Mouse (Mus musculus): ENCODE measurements at regions not wholly inside any gene's neighbourhood (a gene's known extent, or its start where the extent isn't known, plus 50 kb on each side); places are given as distances from the start of the nearest gene placed in this dataset.
A peak's percentile ranks its signal among the peaks of the same experiment; 100 is the strongest.

GRCm38 (mm10) chr2:169158005-169158673, 202.8 kb upstream of the Zfp64 start:
- Histone ChIP-seq H3K36me3 (no peaks in the 10 kb centered on the region), H3K27ac (no peak overlapping the region), H3K4me1 (no peaks in the 10 kb centered on the region), H3K27me3 (replicated peaks) (no peaks in the 10 kb centered on the region), H3K4me3 (replicated peaks) (no peak overlapping the region; the same call in 1 of the 2 replicates), H3K9me3 (no peaks in the 10 kb centered on the region), H3K9ac (no peak overlapping the region), H3K4me2 (peak overlapping the region; percentile 32)
- no peak for ATAC-seq (ENCODE audit: insufficient read depth, low FRiP score, low read depth)
- WGBS: 35% methylated on average over 17 of the region's 17 CpGs

DNA sequence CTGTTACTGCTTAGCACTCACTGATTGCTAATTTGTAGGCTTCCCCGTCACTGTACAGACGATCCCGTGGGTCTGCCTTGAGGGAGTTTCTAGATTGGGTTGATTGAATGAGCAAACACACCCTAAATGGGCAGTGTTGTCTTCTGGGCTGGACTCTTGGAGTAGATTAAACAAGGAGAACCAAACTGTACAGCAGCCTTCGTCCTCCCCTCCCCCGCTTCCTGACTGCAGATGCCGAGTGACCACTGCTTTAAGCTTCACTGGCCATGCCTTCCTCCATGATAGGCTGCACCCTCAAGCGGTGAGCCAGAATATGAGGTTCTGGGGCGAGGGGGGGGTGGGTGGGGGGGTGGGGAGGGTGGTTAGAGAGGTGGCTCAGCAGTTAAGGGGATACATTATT, 201.5 kb upstream of the Zfp64 start:
- Histone ChIP-seq H3K9ac (no peak overlapping the region), H3K4me2 (no peak overlapping the region), H3K9me3 (no peaks in the 10 kb centered on the region), H3K27me3 (replicated peaks) (no peaks in the 10 kb centered on the region), H3K36me3 (no peaks in the 10 kb centered on the region), H3K27ac (no peak overlapping the region), H3K4me3 (replicated peaks) (no peak overlapping the region), H3K4me1 (no peaks in the 10 kb centered on the region)
- ATAC-seq (ENCODE audit: insufficient read depth, low FRiP score, low read depth): peak; percentile 39; the same call in 1 of the 2 replicates
- WGBS: 46% methylated on average over 8 of the region's 8 CpGs

- no peaks in the 10 kb centered on the region for H3K4me1 ChIP-seq
- H3K4me3 ChIP-seq (replicated peaks): no peak overlapping the region
- no peak overlapping the region for H3K27ac ChIP-seq
- no peak for ATAC-seq (ENCODE audit: insufficient read depth, low FRiP score, low read depth)
- WGBS: 66% methylated on average over 12 of the region's 12 CpGs
- H3K9ac ChIP-seq: no peak overlapping the region
- no peaks in the 10 kb centered on the region for H3K36me3 ChIP-seq
- no peaks in the 10 kb centered on the region for H3K27me3 ChIP-seq (replicated peaks)
- no peak overlapping the region for H3K4me2 ChIP-seq
- no peaks in the 10 kb centered on the region for H3K9me3 ChIP-seq
Observed at GRCm38 (mm10) chr2:169154881-169155280, 199.5 kb upstream of the Zfp64 start.

DNA sequence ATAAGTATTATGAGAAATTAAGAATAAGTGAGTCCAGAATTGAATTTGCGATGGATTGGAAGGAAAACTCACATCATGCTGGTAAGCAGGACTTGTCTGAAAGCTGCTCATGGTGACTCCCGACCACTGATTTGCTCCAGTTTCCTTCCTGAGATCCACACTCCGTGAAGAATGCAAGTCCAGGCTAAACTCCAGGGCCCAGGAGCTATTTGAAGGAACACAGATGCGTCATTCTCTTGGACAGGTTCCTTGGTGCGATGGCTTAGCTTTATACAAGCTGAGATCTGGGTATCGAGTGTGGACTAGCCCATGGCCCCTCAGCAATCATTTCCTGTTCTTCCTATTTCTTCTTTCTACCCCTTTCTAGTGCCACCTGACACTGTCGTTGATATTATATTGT, 192.3 kb upstream of the Zfp64 start:
- Histone ChIP-seq H3K4me2 (no peak overlapping the region), H3K27ac (no peak overlapping the region), H3K4me1 (no peaks in the 10 kb centered on the region), H3K27me3 (replicated peaks) (no peaks in the 10 kb centered on the region), H3K9ac (no peak overlapping the region), H3K36me3 (no peaks in the 10 kb centered on the region), H3K4me3 (replicated peaks) (no peak overlapping the region), H3K9me3 (no peaks in the 10 kb centered on the region)
- WGBS: 63% methylated on average over 7 of the region's 7 CpGs
- ATAC-seq (ENCODE audit: insufficient read depth, low FRiP score, low read depth): no peak

- H3K4me2 ChIP-seq: no peak overlapping the region
- no peaks in the 10 kb centered on the region for H3K27me3 ChIP-seq (replicated peaks)
- WGBS: 55% methylated on average over 8 of the region's 8 CpGs
- no peak overlapping the region for H3K4me3 ChIP-seq (replicated peaks)
- H3K9me3 ChIP-seq: no peaks in the 10 kb centered on the region
- H3K27ac ChIP-seq: no peak overlapping the region
- no peak overlapping the region for H3K9ac ChIP-seq
- H3K4me1 ChIP-seq: no peaks in the 10 kb centered on the region
- no peaks in the 10 kb centered on the region for H3K36me3 ChIP-seq
- no peak for ATAC-seq (ENCODE audit: insufficient read depth, low FRiP score, low read depth)
Observed at GRCm38 (mm10) chr2:169142224-169142623, 186.8 kb upstream of the Zfp64 start.

DNA sequence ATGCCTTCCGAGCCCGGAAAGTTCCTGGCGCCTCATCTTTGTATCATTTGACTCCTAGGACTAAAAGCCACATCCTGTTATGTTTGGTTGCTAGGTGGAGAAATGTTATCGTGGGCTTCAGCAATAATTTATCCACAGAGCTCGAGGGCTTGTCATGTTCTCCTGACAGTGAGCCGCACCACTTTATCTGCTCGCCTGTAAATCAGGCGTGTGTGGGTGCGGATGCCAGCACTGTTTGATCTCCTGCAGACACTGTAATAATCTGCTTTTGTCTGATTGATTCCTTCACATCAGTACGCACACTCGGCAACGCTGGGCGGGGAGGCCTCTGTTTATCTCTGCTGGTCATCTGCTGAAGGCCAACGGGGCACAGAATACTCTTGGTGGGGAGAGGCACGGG, 178.5 kb upstream of the Zfp64 start:
- no peak for ATAC-seq (ENCODE audit: insufficient read depth, low FRiP score, low read depth)
- 0 out of 2 replicates have a peak, but pooled peaks cover 3% of the 10 kb centered on the region for H3K27me3 ChIP-seq (replicated peaks)
- H3K9me3 ChIP-seq: no peaks in the 10 kb centered on the region
- H3K27ac ChIP-seq: no peak overlapping the region
- WGBS: 13% methylated on average over 15 of the region's 15 CpGs
- no peaks in the 10 kb centered on the region for H3K36me3 ChIP-seq
- no peak overlapping the region for H3K4me2 ChIP-seq
- no peak overlapping the region for H3K4me3 ChIP-seq (replicated peaks)
- no peak overlapping the region for H3K9ac ChIP-seq
- no peaks in the 10 kb centered on the region; the same call in 1 of the 2 replicates for H3K4me1 ChIP-seq

DNA sequence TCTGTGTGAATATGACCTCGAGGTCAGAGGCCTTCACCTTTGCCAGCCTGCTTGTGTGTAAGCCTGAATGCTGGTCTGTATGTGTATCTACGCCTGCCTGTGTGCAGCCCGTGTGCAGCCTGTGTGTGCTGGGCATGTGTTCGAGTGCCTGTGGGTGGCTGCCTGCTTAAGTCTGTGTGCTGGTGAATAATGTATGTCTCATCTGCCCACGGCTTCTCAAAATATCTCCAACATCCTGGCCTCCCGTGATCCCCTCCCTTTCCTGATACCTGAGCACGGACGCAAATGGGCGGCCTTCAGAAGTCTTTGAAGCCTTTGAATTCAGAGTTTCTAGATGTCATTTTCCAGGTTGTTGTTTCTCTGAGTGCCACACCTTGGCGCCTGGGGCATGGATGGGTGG, 170.1 kb upstream of the Zfp64 start:
- Histone ChIP-seq H3K27me3 (replicated peaks) (no peaks in the 10 kb centered on the region), H3K4me2 (no peak overlapping the region), H3K27ac (no peak overlapping the region), H3K9ac (no peak overlapping the region), H3K9me3 (no peaks in the 10 kb centered on the region), H3K36me3 (no peaks in the 10 kb centered on the region), H3K4me1 (no peaks in the 10 kb centered on the region), H3K4me3 (replicated peaks) (no peak overlapping the region)
- no peak for ATAC-seq (ENCODE audit: insufficient read depth, low FRiP score, low read depth)
- WGBS: 83% methylated on average over 10 of the region's 10 CpGs

DNA sequence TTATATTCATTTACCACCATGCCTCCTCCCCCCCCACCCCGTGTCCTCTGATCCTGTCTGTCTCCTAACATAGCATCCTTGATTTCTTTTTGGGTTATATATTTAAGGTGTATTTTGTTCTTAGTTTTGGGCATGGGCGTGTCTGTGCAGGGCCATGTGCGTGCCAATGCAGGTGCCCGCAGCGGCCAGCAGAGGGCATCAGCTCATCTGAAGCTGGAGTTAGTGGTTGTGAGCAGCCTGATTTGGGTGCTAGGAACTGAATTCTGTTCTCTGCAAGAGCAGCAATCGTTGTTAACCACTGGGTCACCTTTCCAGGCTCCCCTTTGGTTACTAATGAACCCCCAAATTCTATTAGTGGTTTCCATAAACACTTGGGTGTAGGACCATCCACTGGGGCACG, 167.5 kb upstream of the Zfp64 start:
- WGBS: 84% methylated on average over 7 of the region's 7 CpGs
- Histone ChIP-seq H3K9ac (no peak overlapping the region), H3K9me3 (no peaks in the 10 kb centered on the region), H3K27me3 (replicated peaks) (no peaks in the 10 kb centered on the region), H3K4me1 (no peaks in the 10 kb centered on the region), H3K4me2 (no peak overlapping the region), H3K27ac (no peak overlapping the region), H3K4me3 (replicated peaks) (no peak overlapping the region), H3K36me3 (no peaks in the 10 kb centered on the region)
- no peak for ATAC-seq (ENCODE audit: insufficient read depth, low FRiP score, low read depth)

DNA sequence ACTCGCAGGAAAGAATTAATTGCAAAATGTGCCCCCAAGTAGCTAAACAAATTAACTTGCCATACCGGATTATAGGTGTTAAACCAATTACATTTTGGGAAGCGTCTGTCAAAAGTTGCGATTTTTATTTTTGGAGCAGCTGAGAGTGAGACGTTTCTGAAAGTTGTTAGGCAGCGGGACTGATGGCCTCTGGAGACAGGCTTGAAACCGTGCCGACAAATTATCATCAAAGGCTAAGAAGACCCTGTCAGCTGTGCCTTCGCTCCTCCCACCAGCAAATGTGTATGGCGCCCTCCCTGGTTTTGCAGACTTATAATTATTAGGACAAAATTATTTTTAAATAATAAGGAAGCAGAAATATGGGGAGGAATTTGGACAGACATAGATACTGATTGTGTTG, 161.5 kb upstream of the Zfp64 start:
- ATAC-seq (ENCODE audit: insufficient read depth, low FRiP score, low read depth): no peak
- H3K9me3 ChIP-seq: no peaks in the 10 kb centered on the region
- no peak overlapping the region for H3K4me3 ChIP-seq (replicated peaks)
- 54% methylated on average over 10 of the region's 10 CpGs for WGBS
- H3K27ac ChIP-seq: no peak overlapping the region
- no peak overlapping the region for H3K4me2 ChIP-seq
- H3K4me1 ChIP-seq: no peaks in the 10 kb centered on the region
- no peak overlapping the region for H3K9ac ChIP-seq
- H3K27me3 ChIP-seq (replicated peaks): no peaks in the 10 kb centered on the region
- H3K36me3 ChIP-seq: no peaks in the 10 kb centered on the region

- Histone ChIP-seq H3K9ac (no peak overlapping the region), H3K27me3 (replicated peaks) (no peaks in the 10 kb centered on the region), H3K9me3 (no peaks in the 10 kb centered on the region), H3K27ac (no peak overlapping the region), H3K36me3 (no peaks in the 10 kb centered on the region), H3K4me2 (no peak overlapping the region), H3K4me1 (no peaks in the 10 kb centered on the region), H3K4me3 (replicated peaks) (no peak overlapping the region)
- ATAC-seq (ENCODE audit: insufficient read depth, low FRiP score, low read depth): no peak
- WGBS: 85% methylated on average over 4 of the region's 4 CpGs
Observed at GRCm38 (mm10) chr2:169109044-169109443, 153.7 kb upstream of the Zfp64 start.

- Histone ChIP-seq H3K9ac (no peak overlapping the region), H3K27me3 (replicated peaks) (no peaks in the 10 kb centered on the region), H3K36me3 (no peaks in the 10 kb centered on the region), H3K27ac (no peak overlapping the region), H3K9me3 (no peaks in the 10 kb centered on the region), H3K4me2 (no peak overlapping the region), H3K4me3 (replicated peaks) (no peak overlapping the region), H3K4me1 (no peaks in the 10 kb centered on the region)
- 34% methylated on average over 10 of the region's 10 CpGs for WGBS
- no peak for ATAC-seq (ENCODE audit: insufficient read depth, low FRiP score, low read depth)
Observed at GRCm38 (mm10) chr2:169108037-169108436, 152.7 kb upstream of the Zfp64 start.

DNA sequence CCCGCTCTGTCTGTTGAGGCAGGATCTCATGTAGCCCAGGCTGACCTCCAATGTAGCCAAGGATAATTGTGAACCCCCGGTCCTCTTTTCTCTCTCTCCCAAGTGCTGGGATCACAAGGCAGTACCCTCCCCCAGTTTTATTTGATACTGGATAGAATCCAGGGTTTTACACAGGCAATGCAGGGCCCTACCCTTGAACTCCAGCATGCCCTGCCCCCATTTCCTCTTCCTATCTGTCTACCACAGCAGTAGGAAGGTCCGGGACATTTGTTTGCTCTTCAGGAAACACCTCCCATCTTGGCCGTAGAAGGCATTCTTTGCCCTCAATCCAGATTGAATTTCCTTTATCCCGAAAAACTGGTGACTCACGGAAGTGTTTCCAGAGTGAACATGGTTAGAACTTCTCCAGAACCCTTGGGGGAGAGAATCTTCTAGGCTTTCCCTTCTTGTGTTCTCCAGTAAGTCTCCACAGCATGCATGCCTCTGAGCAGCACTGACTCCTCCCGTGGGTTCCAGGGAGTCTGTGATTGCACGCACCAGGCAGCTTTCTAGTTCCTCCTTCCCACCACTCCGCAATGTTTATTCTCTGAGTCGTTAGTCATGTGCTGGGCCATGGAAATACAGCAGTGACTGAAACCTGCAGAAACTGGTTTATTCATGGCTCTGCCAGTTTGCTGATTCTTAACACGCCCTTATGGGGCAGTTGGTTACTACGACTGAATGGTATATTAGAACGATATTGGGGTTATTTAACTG, 146.3 kb upstream of the Zfp64 start:
- no peak overlapping the region for H3K4me3 ChIP-seq (replicated peaks)
- no peaks in the 10 kb centered on the region for H3K4me1 ChIP-seq
- 82% methylated on average over 13 of the region's 13 CpGs for WGBS
- H3K36me3 ChIP-seq: no peaks in the 10 kb centered on the region
- no peak overlapping the region for H3K4me2 ChIP-seq
- no peak for ATAC-seq (ENCODE audit: insufficient read depth, low FRiP score, low read depth)
- H3K27me3 ChIP-seq (replicated peaks): no peaks in the 10 kb centered on the region
- no peak overlapping the region for H3K9ac ChIP-seq
- no peaks in the 10 kb centered on the region for H3K9me3 ChIP-seq
- no peak overlapping the region for H3K27ac ChIP-seq

Measured in stomach, embryonic 15.5 days (tissue).